Mouse (Mus musculus) hindbrain, postnatal 0 days (tissue): ENCODE data around the gene Ifna7. TPM values are rescaled to one million over a fixed set of nuclear protein-coding genes. Genes with fewer than 3 reads are reported as not detected.
"Not testable (repeated sequence)": the region's sequence is repeated elsewhere in the genome, so short reads cannot be mapped to it uniquely, and the experiment has no call there.

Experiments
- ATAC-seq: fragments of 200-750 bp; cut with Nextera tagmentation; 2 replicates; pipeline ENCODE4 v1.8.0; 2017; ENCODE audit warnings: mild to moderate bottlenecking, moderate TSS enrichment, moderate library complexity
- DNase-seq: peaks from one replicate; pipeline ENCODE4 v3.0.0-alpha.2; 2015; ENCODE audit warnings: low spot score
- H3K27ac ChIP-seq: fragments of 300-500 bp; sonication (generic); 2 replicates; pipeline ENCODE4 v1.5.1; 2014; ENCODE audit warnings: mild to moderate bottlenecking
- H3K27me3 ChIP-seq: fragments of 300-500 bp; sonication (generic); 2 replicates; pipeline ENCODE4 v1.6.1; 2014; ENCODE audit warnings: low read length, mixed read lengths; ENCODE audit not compliant: insufficient read depth
- H3K36me3 ChIP-seq: fragments of 300-500 bp; sonication (generic); 2 replicates; pipeline ENCODE4 v1.6.1; 2014; ENCODE audit warnings: low read length, mixed read lengths; ENCODE audit not compliant: insufficient read depth
- H3K4me1 ChIP-seq: fragments of 300-500 bp; sonication (generic); 2 replicates; pipeline ENCODE4 v1.6.1; 2014; ENCODE audit warnings: antibody characterized with exemption, low read length, mixed read lengths; ENCODE audit not compliant: insufficient read depth
- H3K4me2 ChIP-seq: fragments of 300-500 bp; sonication (generic); 2 replicates; pipeline ENCODE4 v1.6.1; 2014; ENCODE audit warnings: low read depth, mild to moderate bottlenecking, low read length, moderate library complexity, mixed read lengths
- H3K4me3 ChIP-seq: fragments of 300-500 bp; sonication (generic); 2 replicates; pipeline ENCODE4 v1.5.1; 2014; ENCODE audit warnings: low read length
- H3K9ac ChIP-seq: fragments of 300-500 bp; sonication (generic); replicated peaks from 2 replicates; pipeline ENCODE4 v1.6.1; 2014; ENCODE audit warnings: mild to moderate bottlenecking, low read length, moderate library complexity, mixed read lengths
- H3K9me3 ChIP-seq: fragments of 300-500 bp; sonication (generic); 2 replicates; pipeline ENCODE4 v1.6.1; 2016; ENCODE audit warnings: low read length, mixed read lengths
- CTCF ChIP-seq: IDR thresholded peaks from 2 replicates; pipeline ENCODE4 v1.5.1; 2016; ENCODE audit warnings: antibody characterized with exemption, control low read depth, low read depth
- WGBS: fragments of 180-500 bp; shearing (Covaris S2); extraction: QIAGEN DNeasy Blood & Tissue Kit; methylation state at CpG from one replicate; pipeline ENCODE4 v1.1.7; 2014; 5-methylcytosine and 5-hydroxymethylcytosine counted together
- polyA plus RNA-seq: library from polyadenylated mRNA; unstranded; fragments of >200 nt; fragmentation: Nextera tagmentation; extraction: Ambion mirVana; gene quantifications from 2 replicates; pipeline ENCODE4 v1.2.1, GENCODE M21; 2015
- total RNA-seq: library from RNA; depleted of rRNA; stranded (reverse); fragments of >200 nt; gene quantifications from 2 replicates; pipeline ENCODE4 v1.2.3, GENCODE M21; 2014

Ifna7 gene
- total and polyA plus RNA-seq, 2 experiments from 2014 or later, result not detected

GRCm38 (mm10) chr4:88819659-88820058, 3.6 kb downstream of the Ifna7 start, which contains the start of gene Ifna11:
Gene Ifna11, plus strand, starts transcription at chr4:88819959.
- DNase-seq (no peak), ATAC-seq (no peak)
- 89% methylated on average over 1 of the region's 1 CpGs for WGBS
- no peak for TF ChIP-seq CTCF
- H3K27ac ChIP-seq, result no peak within 1 kb of the TSS
- H3K4me3 ChIP-seq, result no peak within 1 kb of the TSS
- no peaks in the 10 kb centered on the region for H3K36me3 ChIP-seq
- no peak within 1 kb of the TSS for H3K9ac ChIP-seq
- H3K4me2 ChIP-seq, result no peak within 1 kb of the TSS
- no peaks in the 10 kb centered on the region for H3K4me1 ChIP-seq
- no peaks in the 10 kb centered on the region for H3K27me3 ChIP-seq
- H3K9me3 ChIP-seq, result no peaks in the 10 kb centered on the region

GRCm38 (mm10) chr4:88822995-88823394, 7.0 kb downstream of the Ifna7 start:
- Histone ChIP-seq H3K4me1 (no peaks in the 10 kb centered on the region), H3K36me3 (no peaks in the 10 kb centered on the region), H3K9ac (no peak overlapping the region), H3K27ac (no peak overlapping the region), H3K9me3 (no peaks in the 10 kb centered on the region), H3K4me2 (no peak overlapping the region), H3K27me3 (no peaks in the 10 kb centered on the region), H3K4me3 (no peak overlapping the region)
- WGBS, result 21% methylated on average over 4 of the region's 4 CpGs
- ATAC-seq (no peak), DNase-seq (peak; percentile 53)
- peak; percentile 67 for TF ChIP-seq CTCF

- H3K4me1 ChIP-seq, H3K9me3 ChIP-seq, H3K4me3 ChIP-seq: not testable (repeated sequence)
These were observed 11.1 kb downstream of the Ifna7 start, which contains the start of gene Ifna6 for GRCm38 (mm10) chr4:88827116-88827515. Gene Ifna6, plus strand, starts transcription at chr4:88827416.

GRCm38 (mm10) chr4:88830523-88830922, 14.5 kb downstream of the Ifna7 start:
- H3K27ac ChIP-seq, result no peak overlapping the region
- H3K9ac ChIP-seq, result no peak overlapping the region
- 23% methylated on average over 4 of the region's 4 CpGs for WGBS
- no peaks in the 10 kb centered on the region for H3K9me3 ChIP-seq
- TF ChIP-seq CTCF, result peak; percentile 62
- H3K4me2 ChIP-seq, result no peak overlapping the region
- H3K4me1 ChIP-seq, result no peaks in the 10 kb centered on the region
- no peak overlapping the region for H3K4me3 ChIP-seq
- DNase-seq (peak; percentile 36), ATAC-seq (no peak)
- no peaks in the 10 kb centered on the region for H3K36me3 ChIP-seq
- no peaks in the 10 kb centered on the region for H3K27me3 ChIP-seq

More at GRCm38 (mm10) chr4:88827116-88827515, 11.1 kb downstream of the Ifna7 start, which contains the start of gene Ifna6:
- ATAC-seq, H3K9ac ChIP-seq, DNase-seq, H3K27ac ChIP-seq, H3K4me2 ChIP-seq, H3K36me3 ChIP-seq, H3K27me3 ChIP-seq: not testable (repeated sequence)

- WGBS, result 82% methylated on average over 1 of the region's 1 CpGs
- not testable (repeated sequence) for H3K36me3 ChIP-seq, H3K27ac ChIP-seq, H3K4me2 ChIP-seq, H3K9ac ChIP-seq, H3K4me3 ChIP-seq, H3K4me1 ChIP-seq, DNase-seq, ATAC-seq, H3K9me3 ChIP-seq, H3K27me3 ChIP-seq
These were observed 19.2 kb downstream of the Ifna7 start, which contains the start of gene Ifna5 for GRCm38 (mm10) chr4:88835225-88835624. Gene Ifna5, plus strand, starts transcription at chr4:88835525.

GRCm38 (mm10) chr4:88838828-88839227, 22.8 kb downstream of the Ifna7 start:
- DNase-seq (peak; percentile 39), ATAC-seq (no peak)
- H3K9ac ChIP-seq, result no peak overlapping the region
- H3K27me3 ChIP-seq, result no peaks in the 10 kb centered on the region
- 44% methylated on average over 3 of the region's 3 CpGs for WGBS
- no peaks in the 10 kb centered on the region for H3K4me1 ChIP-seq
- H3K4me3 ChIP-seq, result no peak overlapping the region
- no peaks in the 10 kb centered on the region for H3K36me3 ChIP-seq
- no peaks in the 10 kb centered on the region for H3K9me3 ChIP-seq
- no peak overlapping the region for H3K27ac ChIP-seq
- peak; percentile 60 for TF ChIP-seq CTCF
- no peak overlapping the region for H3K4me2 ChIP-seq

- H3K4me3 ChIP-seq, result no peak overlapping the region
- DNase-seq, result no peak
- ATAC-seq, result no peak
- H3K4me1 ChIP-seq, result no peaks in the 10 kb centered on the region
- no peak overlapping the region for H3K4me2 ChIP-seq
- no peaks in the 10 kb centered on the region for H3K36me3 ChIP-seq
- no peak for TF ChIP-seq CTCF
- H3K27ac ChIP-seq, result no peak overlapping the region
- H3K27me3 ChIP-seq, result no peaks in the 10 kb centered on the region
- 68% methylated on average over 3 of the region's 3 CpGs for WGBS
- no peaks in the 10 kb centered on the region for H3K9me3 ChIP-seq
- no peak overlapping the region for H3K9ac ChIP-seq
These were observed 24.0 kb downstream of the Ifna7 start for GRCm38 (mm10) chr4:88840058-88840457.
